Mouse (Mus musculus) embryonic facial prominence, embryonic 14.5 days (tissue): ENCODE data around the gene Vmn2r61. TPM values are rescaled to one million over a fixed set of nuclear protein-coding genes. Genes with fewer than 3 reads are reported as not detected.

Experiments
- ATAC-seq: fragments of 200-750 bp; cut with Nextera tagmentation; 2 replicates; pipeline ENCODE4 v1.8.0; 2017; ENCODE audit warnings: low read depth, moderate number of reproducible peaks, moderate TSS enrichment
- DNase-seq: peaks from one replicate; pipeline ENCODE4 v3.0.0-alpha.2; 2015; ENCODE audit warnings: low spot score
- H3K27ac ChIP-seq: fragments of 300-500 bp; sonication (generic); replicated peaks from 2 replicates; pipeline ENCODE4 v1.5.1; 2014; ENCODE audit warnings: low read depth, mild to moderate bottlenecking, low read length, moderate library complexity
- H3K27me3 ChIP-seq: fragments of 300-500 bp; sonication (generic); replicated peaks from 2 replicates; pipeline ENCODE4 v1.6.1; 2014; ENCODE audit warnings: low read length; ENCODE audit not compliant: control insufficient read depth, insufficient read depth
- H3K36me3 ChIP-seq: fragments of 300-500 bp; sonication (generic); 2 replicates; pipeline ENCODE4 v1.6.1; 2014; ENCODE audit warnings: low read length, mixed read lengths; ENCODE audit not compliant: control insufficient read depth, insufficient read depth
- H3K4me1 ChIP-seq: fragments of 300-500 bp; sonication (generic); 2 replicates; pipeline ENCODE4 v1.6.1; 2014; ENCODE audit warnings: antibody characterized with exemption, low read length; ENCODE audit not compliant: control insufficient read depth, insufficient read depth
- H3K4me2 ChIP-seq: fragments of 300-500 bp; sonication (generic); 2 replicates; pipeline ENCODE4 v1.6.1; 2014; ENCODE audit warnings: low read depth, mild to moderate bottlenecking, low read length, moderate library complexity, mixed read lengths
- H3K4me3 ChIP-seq: fragments of 300-500 bp; sonication (generic); 2 replicates; pipeline ENCODE4 v1.5.1; 2014; ENCODE audit warnings: low read depth, mild to moderate bottlenecking, low read length
- H3K9ac ChIP-seq: fragments of 300-500 bp; sonication (generic); 2 replicates; pipeline ENCODE4 v1.6.1; 2014; ENCODE audit warnings: low read depth, mild to moderate bottlenecking, low read length, moderate library complexity, mixed read lengths
- H3K9me3 ChIP-seq: fragments of 300-500 bp; sonication (generic); 2 replicates; pipeline ENCODE4 v1.6.1; 2016; ENCODE audit warnings: low read length; ENCODE audit not compliant: control insufficient read depth
- WGBS: fragments of 180-500 bp; shearing (Covaris S2); extraction: QIAGEN DNeasy Blood & Tissue Kit; methylation state at CpG from one replicate; pipeline ENCODE4 v1.1.7; 2014; 5-methylcytosine and 5-hydroxymethylcytosine counted together
- polyA plus RNA-seq: library from polyadenylated mRNA; unstranded; fragments of >200 nt; fragmentation: Nextera tagmentation; extraction: Ambion mirVana; gene quantifications from 2 replicates; pipeline ENCODE4 v1.2.1, GENCODE M21; 2014

The Vmn2r61 gene
- not detected in 2 replicates for polyA plus RNA-seq

- WGBS, result 71% methylated on average over 1 of the region's 1 CpGs
Observed at GRCm38 (mm10) chr7:42259753-42260152, at the start of gene Vmn2r61. Gene Vmn2r61 (plus strand): TSS chr7:42260053.

More at GRCm38 (mm10) chr7:42259753-42260152, at the start of gene Vmn2r61:
- Histone ChIP-seq H3K4me3 (no peak within 1 kb of the TSS), H3K27ac (no peak within 1 kb of the TSS), H3K4me2 (no peak within 1 kb of the TSS), H3K9me3 (peaks cover 16% of the 10 kb centered on the region; the same call in 1 of the 2 replicates), H3K4me1 (no peaks in the 10 kb centered on the region), H3K27me3 (no peaks in the 10 kb centered on the region), H3K9ac (no peak within 1 kb of the TSS), H3K36me3 (no peaks in the 10 kb centered on the region)
- ATAC-seq, result no peak
- DNase-seq, result no peak

Other genes with a start within 250 kb of the Vmn2r61 start
- gene Vmn2r59, start 201.0 kb upstream of the Vmn2r61 start, polyA plus RNA-seq, result not detected in 2 replicates
- gene Vmn2r60, start 152.3 kb upstream of the Vmn2r61 start, polyA plus RNA-seq, result not detected in 2 replicates
- gene 4933421I07Rik, start 188.1 kb downstream of the Vmn2r61 start, polyA plus RNA-seq, result not detected in 2 replicates
- 7.6 and 8.1 TPM in 2 replicates for gene Zfp141, start 245.7 kb downstream of the Vmn2r61 start, polyA plus RNA-seq